Mouse (Mus musculus): ENCODE measurements around the gene Parp6. TPM values are rescaled to one million over a fixed set of nuclear protein-coding genes. Genes with fewer than 3 reads are reported as not detected.

The Parp6 gene
- polyA plus RNA-seq, 1 experiment, result 28.3 TPM

GRCm38 (mm10) chr9:59668473-59668872, 51.4 kb downstream of the Parp6 start:
- Histone ChIP-seq H3K36me3 (ENCODE audit: control insufficient read depth, insufficient read depth, low read length, poor library complexity, severe bottlenecking) (peaks cover 99% of the 10 kb centered on the region), H3K9me3 (replicated peaks; ENCODE audit: control insufficient read depth, insufficient read depth, low read length, poor library complexity, severe bottlenecking) (no peaks in the 10 kb centered on the region), H3K4me3 (ENCODE audit: low read depth, low read length) (no peak overlapping the region), H3K27ac (ENCODE audit: insufficient read depth, low read length) (no peak overlapping the region; the same call in 1 of the 2 replicates), H3K27me3 (ENCODE audit: control insufficient read depth, insufficient read depth, low read length, poor library complexity, severe bottlenecking) (no peaks in the 10 kb centered on the region), H3K9ac (ENCODE audit: low read depth, poor library complexity, severe bottlenecking) (no peak overlapping the region), H3K4me1 (ENCODE audit: control insufficient read depth, insufficient read depth, low read length) (peaks cover 1% of the 10 kb centered on the region)
- no peak for TF ChIP-seq POLR2A (IDR thresholded peaks at IDR 0.05; ENCODE audit: insufficient read depth, low read length)
- no peak for TF ChIP-seq CTCF (IDR thresholded peaks at IDR 0.05; ENCODE audit: low read depth, low read length)
- TF ChIP-seq EP300 (IDR thresholded peaks at IDR 0.05; ENCODE audit: insufficient read depth, low read depth, low read length), result no peak

DNA sequence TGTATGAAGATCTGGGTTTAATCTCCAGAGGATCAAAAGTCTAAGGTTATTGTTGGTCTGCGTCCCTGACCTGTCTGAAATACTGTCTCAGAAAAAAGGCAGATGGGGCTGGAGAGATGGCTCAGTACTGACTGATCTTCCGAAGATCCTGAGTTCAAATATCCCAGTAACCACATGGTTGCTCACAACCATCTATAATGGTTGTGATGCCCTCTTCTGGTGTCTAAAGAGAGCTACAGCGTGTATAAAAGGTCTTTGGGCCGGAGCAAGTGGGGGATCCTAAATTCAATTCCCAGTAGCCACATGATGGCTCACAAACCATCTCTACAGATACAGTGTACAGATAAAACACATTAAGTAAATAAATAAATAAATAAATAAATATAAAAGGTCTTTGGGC, 52.1 kb downstream of the Parp6 start:
- peaks cover 1% of the 10 kb centered on the region for H3K4me1 ChIP-seq (ENCODE audit: control insufficient read depth, insufficient read depth, low read length)
- TF ChIP-seq CTCF (IDR thresholded peaks at IDR 0.05; ENCODE audit: low read depth, low read length) (no peak), EP300 (IDR thresholded peaks at IDR 0.05; ENCODE audit: insufficient read depth, low read depth, low read length) (no peak), POLR2A (IDR thresholded peaks at IDR 0.05; ENCODE audit: insufficient read depth, low read length) (no peak)

DNA sequence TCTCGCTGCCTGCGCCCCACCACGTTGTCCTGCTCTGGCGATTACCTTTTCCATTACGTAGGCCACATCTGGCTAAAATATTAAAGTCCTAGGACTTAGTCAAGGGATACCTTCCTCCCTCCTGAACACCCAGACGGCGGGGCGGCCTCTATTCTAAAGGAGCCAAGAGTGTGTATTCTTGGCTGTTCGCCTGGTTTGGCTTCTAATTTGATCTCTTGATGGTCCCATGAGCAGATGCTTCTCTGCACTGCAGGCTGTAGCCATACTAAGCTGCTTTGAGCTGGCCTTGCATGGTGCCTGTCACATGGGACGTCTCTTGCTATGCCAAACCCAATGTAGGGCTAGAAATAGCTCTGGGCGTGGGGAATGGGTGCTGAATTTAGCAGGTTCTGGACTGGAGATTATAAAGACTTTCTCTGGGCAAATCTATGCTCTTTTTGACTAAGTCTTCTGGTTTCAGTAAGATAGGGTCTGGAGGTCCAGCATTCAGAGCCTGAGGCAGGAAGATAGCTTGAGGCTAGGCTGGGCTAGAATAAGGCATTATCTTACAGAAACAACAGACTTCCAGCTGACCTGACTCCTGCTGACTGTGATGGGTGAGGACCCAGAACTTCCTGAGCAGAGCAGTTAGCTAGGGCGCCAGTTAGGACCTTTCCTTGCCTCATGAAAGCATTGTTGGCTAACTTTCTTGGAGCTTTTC, 55.3 kb downstream of the Parp6 start:
- Histone ChIP-seq H3K4me3 (ENCODE audit: low read depth, low read length) (no peak overlapping the region), H3K36me3 (ENCODE audit: control insufficient read depth, insufficient read depth, low read length, poor library complexity, severe bottlenecking) (peaks cover 96% of the 10 kb centered on the region)

More for the DNA sequence above, 52.1 kb downstream of the Parp6 start:
- H3K27ac ChIP-seq (ENCODE audit: insufficient read depth, low read length), result no peak overlapping the region
- H3K36me3 ChIP-seq (ENCODE audit: control insufficient read depth, insufficient read depth, low read length, poor library complexity, severe bottlenecking), result peaks cover 98% of the 10 kb centered on the region
- H3K9me3 ChIP-seq (replicated peaks; ENCODE audit: control insufficient read depth, insufficient read depth, low read length, poor library complexity, severe bottlenecking), result no peaks in the 10 kb centered on the region
- H3K4me3 ChIP-seq (ENCODE audit: low read depth, low read length), result no peak overlapping the region
- no peaks in the 10 kb centered on the region for H3K27me3 ChIP-seq (ENCODE audit: control insufficient read depth, insufficient read depth, low read length, poor library complexity, severe bottlenecking)
- no peak overlapping the region for H3K9ac ChIP-seq (ENCODE audit: low read depth, poor library complexity, severe bottlenecking)

DNA sequence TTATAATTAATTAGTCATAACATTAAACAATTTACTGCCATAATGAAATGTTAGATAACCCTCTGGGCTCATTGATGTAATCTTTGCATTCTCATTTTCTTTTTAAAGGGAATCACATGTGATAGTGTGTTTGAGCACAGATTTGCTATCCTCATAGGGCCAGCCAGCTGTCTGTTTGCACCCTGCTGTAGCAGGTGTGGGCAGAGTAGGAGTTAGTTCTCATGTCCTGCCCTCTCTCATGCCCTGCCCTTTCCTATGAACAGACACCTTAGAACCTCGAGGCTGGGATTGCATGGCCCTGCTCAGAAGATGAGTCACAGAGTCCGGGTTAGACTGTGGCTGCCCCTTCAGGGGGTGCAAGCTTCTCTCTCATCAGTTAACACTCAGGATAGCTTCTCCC, 56.3 kb downstream of the Parp6 start:
- Histone ChIP-seq H3K27ac (ENCODE audit: insufficient read depth, low read length) (no peak overlapping the region), H3K36me3 (ENCODE audit: control insufficient read depth, insufficient read depth, low read length, poor library complexity, severe bottlenecking) (peaks cover 95% of the 10 kb centered on the region), H3K4me3 (ENCODE audit: low read depth, low read length) (no peak overlapping the region), H3K4me1 (ENCODE audit: control insufficient read depth, insufficient read depth, low read length) (peaks cover 2% of the 10 kb centered on the region), H3K27me3 (ENCODE audit: control insufficient read depth, insufficient read depth, low read length, poor library complexity, severe bottlenecking) (no peaks in the 10 kb centered on the region), H3K9ac (ENCODE audit: low read depth, poor library complexity, severe bottlenecking) (no peak overlapping the region), H3K9me3 (replicated peaks; ENCODE audit: control insufficient read depth, insufficient read depth, low read length, poor library complexity, severe bottlenecking) (no peaks in the 10 kb centered on the region)
- TF ChIP-seq EP300 (IDR thresholded peaks at IDR 0.05; ENCODE audit: insufficient read depth, low read depth, low read length), result no peak
- no peak for TF ChIP-seq POLR2A (IDR thresholded peaks at IDR 0.05; ENCODE audit: insufficient read depth, low read length)
- TF ChIP-seq CTCF (IDR thresholded peaks at IDR 0.05; ENCODE audit: low read depth, low read length), result no peak

More for the DNA sequence above, 55.3 kb downstream of the Parp6 start:
- TF ChIP-seq CTCF (IDR thresholded peaks at IDR 0.05; ENCODE audit: low read depth, low read length) (no peak), EP300 (IDR thresholded peaks at IDR 0.05; ENCODE audit: insufficient read depth, low read depth, low read length) (no peak), POLR2A (IDR thresholded peaks at IDR 0.05; ENCODE audit: insufficient read depth, low read length) (no peak)
- Histone ChIP-seq H3K9me3 (replicated peaks; ENCODE audit: control insufficient read depth, insufficient read depth, low read length, poor library complexity, severe bottlenecking) (no peaks in the 10 kb centered on the region), H3K27me3 (ENCODE audit: control insufficient read depth, insufficient read depth, low read length, poor library complexity, severe bottlenecking) (no peaks in the 10 kb centered on the region), H3K4me1 (ENCODE audit: control insufficient read depth, insufficient read depth, low read length) (peaks cover 2% of the 10 kb centered on the region), H3K9ac (ENCODE audit: low read depth, poor library complexity, severe bottlenecking) (no peak overlapping the region), H3K27ac (ENCODE audit: insufficient read depth, low read length) (0 out of 2 replicates have a peak overlapping the region, but pooled peaks have one; percentile 2)

DNA sequence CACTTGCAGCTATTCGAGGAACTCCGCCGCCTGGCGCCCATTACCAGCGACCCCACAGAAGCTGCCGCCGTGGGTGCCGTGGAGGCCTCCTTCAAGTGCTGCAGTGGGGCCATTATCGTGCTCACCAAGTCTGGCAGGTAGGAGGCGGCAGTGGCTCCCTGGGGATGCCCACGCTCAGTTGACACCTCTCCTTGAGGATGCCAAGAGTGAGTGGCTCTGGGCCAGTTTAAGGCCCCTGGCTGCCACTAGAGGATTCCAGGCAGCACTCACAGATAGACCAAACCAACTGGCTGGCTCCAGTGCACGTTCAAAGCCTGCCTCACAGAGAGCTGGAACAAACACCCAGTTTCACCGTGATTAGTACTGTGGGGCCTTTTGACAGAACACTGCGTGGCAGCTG, 58.5 kb downstream of the Parp6 start:
- no peaks in the 10 kb centered on the region for H3K27me3 ChIP-seq (ENCODE audit: control insufficient read depth, insufficient read depth, low read length, poor library complexity, severe bottlenecking)
- H3K27ac ChIP-seq (ENCODE audit: insufficient read depth, low read length), result peak overlapping the region; percentile 19; the same call in 1 of the 2 replicates
- H3K4me3 ChIP-seq (ENCODE audit: low read depth, low read length), result no peak overlapping the region
- H3K4me1 ChIP-seq (ENCODE audit: control insufficient read depth, insufficient read depth, low read length), result peaks cover 2% of the 10 kb centered on the region
- H3K9ac ChIP-seq (ENCODE audit: low read depth, poor library complexity, severe bottlenecking), result no peak overlapping the region
- H3K36me3 ChIP-seq (ENCODE audit: control insufficient read depth, insufficient read depth, low read length, poor library complexity, severe bottlenecking), result peaks cover 75% of the 10 kb centered on the region
- H3K9me3 ChIP-seq (replicated peaks; ENCODE audit: control insufficient read depth, insufficient read depth, low read length, poor library complexity, severe bottlenecking), result no peaks in the 10 kb centered on the region
- no peak for TF ChIP-seq EP300 (IDR thresholded peaks at IDR 0.05; ENCODE audit: insufficient read depth, low read depth, low read length)
- TF ChIP-seq POLR2A (IDR thresholded peaks at IDR 0.05; ENCODE audit: insufficient read depth, low read length), result no peak
- TF ChIP-seq CTCF (IDR thresholded peaks at IDR 0.05; ENCODE audit: low read depth, low read length), result no peak

DNA sequence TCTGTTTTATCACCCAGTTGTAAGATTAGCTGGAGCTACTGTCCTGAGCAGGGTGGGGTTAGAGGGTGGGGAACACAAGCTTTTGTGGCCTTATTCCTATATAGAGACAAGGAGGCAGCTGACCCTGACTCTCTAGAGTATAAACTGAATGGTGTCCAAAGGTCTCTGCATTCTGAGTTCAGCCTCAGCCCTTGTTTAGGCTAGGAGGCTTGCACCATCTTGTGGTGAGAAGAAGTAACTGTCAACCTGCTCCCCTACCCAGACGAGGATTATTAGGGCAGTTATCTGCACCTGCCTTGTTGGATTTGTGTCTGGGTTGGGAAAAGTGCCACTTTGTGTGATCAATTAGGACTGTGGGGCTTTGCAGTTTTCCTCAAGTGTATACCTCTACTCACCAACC, 61.2 kb downstream of the Parp6 start:
- H3K9ac ChIP-seq (ENCODE audit: low read depth, poor library complexity, severe bottlenecking), result no peak overlapping the region

More for the DNA sequence above, 61.2 kb downstream of the Parp6 start:
- Histone ChIP-seq H3K27ac (ENCODE audit: insufficient read depth, low read length) (no peak overlapping the region), H3K36me3 (ENCODE audit: control insufficient read depth, insufficient read depth, low read length, poor library complexity, severe bottlenecking) (peaks cover 48% of the 10 kb centered on the region), H3K27me3 (ENCODE audit: control insufficient read depth, insufficient read depth, low read length, poor library complexity, severe bottlenecking) (no peaks in the 10 kb centered on the region), H3K9me3 (replicated peaks; ENCODE audit: control insufficient read depth, insufficient read depth, low read length, poor library complexity, severe bottlenecking) (no peaks in the 10 kb centered on the region), H3K4me3 (ENCODE audit: low read depth, low read length) (no peak overlapping the region), H3K4me1 (ENCODE audit: control insufficient read depth, insufficient read depth, low read length) (peaks cover 2% of the 10 kb centered on the region)
- TF ChIP-seq CTCF (IDR thresholded peaks at IDR 0.05; ENCODE audit: low read depth, low read length), result no peak
- TF ChIP-seq EP300 (IDR thresholded peaks at IDR 0.05; ENCODE audit: insufficient read depth, low read depth, low read length), result no peak
- TF ChIP-seq POLR2A (IDR thresholded peaks at IDR 0.05; ENCODE audit: insufficient read depth, low read length), result no peak

All from ES-Bruce4 (cell line).